Mouse (Mus musculus) fibroblast of lung, adult 2 months (primary cell): ENCODE measurements at regions not wholly inside any gene's neighbourhood (a gene's known extent, or its start where the extent isn't known, plus 50 kb on each side); places are given as distances from the start of the nearest gene placed in this dataset.

ENCODE experiments used
- DNase-seq: peaks from one replicate; pipeline ENCODE4 v3.0.0-alpha.2; 2011; ENCODE audit warnings: low read depth

- no peak for DNase-seq
These were observed 622.5 kb upstream of the Adamts5 start for GRCm38 (mm10) chr16:86524135-86524534.

DNA sequence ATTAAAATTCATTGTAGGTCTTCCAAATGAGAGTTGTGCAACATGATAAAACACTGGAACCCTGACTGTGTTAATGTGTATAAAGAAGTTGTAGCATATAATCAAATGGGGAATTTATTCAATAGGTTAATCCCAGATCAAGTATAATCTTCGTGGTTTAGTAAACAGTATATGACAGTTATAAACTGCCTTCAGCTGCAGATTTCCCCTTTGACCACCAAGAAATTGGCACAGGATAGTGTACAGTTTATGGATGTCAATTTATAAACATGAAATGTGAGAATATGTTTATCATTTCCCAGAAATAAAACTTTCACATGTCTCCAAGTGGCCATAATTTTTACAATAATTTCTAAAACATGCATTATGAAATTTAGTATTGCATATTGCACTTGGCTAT, 615.3 kb upstream of the Adamts5 start:
- DNase-seq = no peak

GRCm38 (mm10) chr16:86516144-86516543, 614.5 kb upstream of the Adamts5 start:
- DNase-seq = no peak

DNA sequence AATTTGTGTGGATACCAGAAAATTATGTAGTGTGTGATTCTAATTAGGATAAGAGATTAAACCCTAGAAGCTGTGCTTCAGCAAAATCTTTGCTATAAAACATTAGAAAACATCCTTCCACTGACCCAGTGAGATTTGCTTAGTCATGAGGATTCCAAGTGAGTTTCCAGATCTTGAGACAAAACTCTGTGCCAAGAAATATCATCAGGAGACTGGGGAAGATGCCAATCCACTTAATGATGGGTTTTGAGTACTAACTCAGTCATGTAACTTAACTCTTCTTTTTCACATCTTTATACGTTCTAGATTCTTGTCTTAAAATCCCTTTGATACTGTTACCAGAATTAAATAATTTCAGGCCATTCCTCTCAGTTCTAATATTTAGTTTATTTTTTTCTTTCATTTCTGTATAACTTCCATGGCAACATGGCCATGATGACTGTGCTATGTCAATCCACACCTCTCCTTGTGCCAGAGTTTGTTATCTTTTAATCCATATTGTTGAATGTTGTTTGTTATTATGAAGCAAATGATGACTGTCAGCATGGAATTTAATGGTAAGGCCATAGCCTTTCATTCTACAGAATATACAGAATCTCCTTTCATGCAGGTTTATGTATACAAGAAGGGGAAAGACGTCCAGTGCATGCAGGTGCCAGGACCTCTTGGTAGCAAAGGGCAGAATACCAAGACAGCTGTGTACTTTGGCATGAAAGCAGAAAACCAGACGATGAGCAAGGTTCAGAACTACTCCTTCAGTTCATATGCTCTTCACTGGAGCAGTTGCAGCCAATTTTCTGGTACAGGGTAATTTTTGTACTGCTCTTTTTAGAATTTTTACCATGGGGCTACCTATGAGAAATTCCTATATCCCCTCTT, 599.7 kb upstream of the Adamts5 start:
- peak; percentile 62 for DNase-seq

- DNase-seq = no peak
These were observed 573.5 kb upstream of the Adamts5 start for GRCm38 (mm10) chr16:86475145-86475544.

DNA sequence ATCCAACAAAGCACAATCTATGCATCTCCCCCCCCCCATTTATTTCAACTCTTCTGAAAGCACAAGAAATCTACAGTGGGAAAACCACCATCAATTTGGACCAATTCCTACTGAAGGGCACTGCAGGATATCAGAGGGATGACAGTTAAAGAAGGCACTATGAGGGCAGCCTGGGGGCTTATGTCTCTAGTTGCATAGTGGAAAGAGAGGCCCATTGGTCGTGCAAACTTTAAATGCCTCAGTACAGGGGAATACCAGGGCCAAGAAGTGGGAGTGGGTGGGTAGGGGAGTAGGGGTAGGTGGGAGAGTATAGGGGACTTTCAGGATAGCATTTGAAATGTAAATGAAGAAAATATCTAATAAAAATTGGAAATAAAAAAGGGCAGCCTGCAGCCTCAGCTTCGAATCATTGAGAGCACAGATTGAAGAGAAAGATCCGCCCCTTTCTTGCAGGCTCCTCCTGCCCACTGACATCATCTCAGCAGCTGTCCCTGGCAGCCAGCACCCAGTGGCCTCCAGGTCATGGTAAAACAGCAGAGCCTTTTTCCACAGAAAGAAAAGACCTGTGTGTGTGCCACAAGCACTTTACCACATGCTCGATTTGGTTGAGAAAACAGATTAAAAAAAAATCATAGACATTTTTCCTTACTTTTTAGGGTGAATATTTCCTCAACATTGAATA, 571.6 kb upstream of the Adamts5 start:
- peak; percentile 30 for DNase-seq

GRCm38 (mm10) chr16:86461073-86461472, 559.4 kb upstream of the Adamts5 start:
- peak; percentile 32 for DNase-seq

- no peak for DNase-seq
These were observed 555.0 kb upstream of the Adamts5 start for GRCm38 (mm10) chr16:86456649-86457048.

GRCm38 (mm10) chr16:86454810-86455209, 553.2 kb upstream of the Adamts5 start:
- DNase-seq = no peak

DNA sequence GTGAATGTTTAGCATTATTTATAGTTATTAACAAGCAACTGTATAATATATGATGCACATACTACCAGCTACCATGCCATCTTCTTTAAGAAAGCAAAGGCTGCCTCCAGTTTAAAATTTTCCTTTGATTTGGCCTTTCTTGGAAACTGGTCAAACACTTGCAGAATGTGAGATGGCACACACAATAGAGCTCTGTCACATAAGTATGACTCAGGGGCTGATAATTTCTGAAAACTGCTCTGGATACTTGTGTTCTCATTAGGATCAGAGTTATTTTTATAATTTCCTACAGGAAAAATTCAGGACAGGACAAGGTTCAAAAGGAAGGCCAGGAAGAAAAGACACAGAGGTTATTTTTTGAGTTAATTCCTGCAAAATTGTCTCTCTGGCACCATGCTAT, 552.4 kb upstream of the Adamts5 start:
- DNase-seq = no peak

- no peak for DNase-seq
These were observed 547.0 kb upstream of the Adamts5 start for GRCm38 (mm10) chr16:86448478-86449160.

GRCm38 (mm10) chr16:86419458-86419857, 517.8 kb upstream of the Adamts5 start:
- DNase-seq = peak; percentile 57

- DNase-seq = no peak
These were observed 502.7 kb upstream of the Adamts5 start for GRCm38 (mm10) chr16:86404309-86404708.

- no peak for DNase-seq
These were observed 499.8 kb upstream of the Adamts5 start for GRCm38 (mm10) chr16:86401381-86401780.

- no peak for DNase-seq
These were observed 497.7 kb upstream of the Adamts5 start for GRCm38 (mm10) chr16:86399288-86399687.

GRCm38 (mm10) chr16:86397521-86397920, 495.9 kb upstream of the Adamts5 start:
- no peak for DNase-seq

- DNase-seq = no peak
These were observed 487.6 kb upstream of the Adamts5 start for GRCm38 (mm10) chr16:86389063-86389723.

GRCm38 (mm10) chr16:86388128-86388527, 486.5 kb upstream of the Adamts5 start:
- no peak for DNase-seq

- no peak for DNase-seq
These were observed 476.4 kb upstream of the Adamts5 start for GRCm38 (mm10) chr16:86377991-86378390.

GRCm38 (mm10) chr16:86371652-86372051, 470.0 kb upstream of the Adamts5 start:
- DNase-seq = peak; percentile 21

GRCm38 (mm10) chr16:86368449-86368848, 466.8 kb upstream of the Adamts5 start:
- DNase-seq = no peak

- no peak for DNase-seq
These were observed 464.6 kb upstream of the Adamts5 start for GRCm38 (mm10) chr16:86366197-86366596.
